Mouse (Mus musculus) limb, embryonic 12.5 days (tissue): Measurements from ENCODE around the gene Psd. TPM values are rescaled to one million over a fixed set of nuclear protein-coding genes. Genes with fewer than 3 reads are reported as not detected.

Experiments
- ATAC-seq: fragments of 200-750 bp; cut with Nextera tagmentation; 2 replicates; pipeline ENCODE4 v1.8.0; 2017; ENCODE audit warnings: low read depth, moderate TSS enrichment; ENCODE audit not compliant: insufficient number of reproducible peaks, insufficient read depth, low FRiP score, low TSS enrichment
- H3K27ac ChIP-seq: fragments of 300-500 bp; sonication (generic); 2 replicates; pipeline ENCODE4 v1.5.1; 2016; ENCODE audit warnings: mild to moderate bottlenecking, moderate library complexity
- H3K27me3 ChIP-seq: fragments of 300-500 bp; sonication (generic); 2 replicates; pipeline ENCODE4 v1.6.1; 2016; ENCODE audit warnings: mild to moderate bottlenecking, moderate library complexity
- H3K36me3 ChIP-seq: fragments of 300-500 bp; sonication (generic); 2 replicates; pipeline ENCODE4 v1.6.1; 2016; ENCODE audit warnings: mild to moderate bottlenecking, moderate library complexity
- H3K4me1 ChIP-seq: fragments of 300-500 bp; sonication (generic); replicated peaks from 2 replicates; pipeline ENCODE4 v1.6.1; 2016
- H3K4me2 ChIP-seq: fragments of 300-500 bp; sonication (generic); 2 replicates; pipeline ENCODE4 v1.6.1; 2016; ENCODE audit warnings: mild to moderate bottlenecking, moderate library complexity
- H3K4me3 ChIP-seq: fragments of 300-500 bp; sonication (generic); replicated peaks from 2 replicates; pipeline ENCODE4 v1.5.1; 2016; ENCODE audit warnings: mild to moderate bottlenecking
- H3K9ac ChIP-seq: fragments of 300-500 bp; sonication (generic); replicated peaks from 2 replicates; pipeline ENCODE4 v1.6.1; 2016; ENCODE audit warnings: mild to moderate bottlenecking, moderate library complexity
- H3K9me3 ChIP-seq: fragments of 300-500 bp; sonication (generic); 2 replicates; pipeline ENCODE4 v1.6.1; 2016; ENCODE audit warnings: mild to moderate bottlenecking, moderate library complexity
- WGBS: fragments of 180-500 bp; shearing (Covaris S2); methylation state at CpG from one replicate; pipeline ENCODE4 v1.1.7; 2016; 5-methylcytosine and 5-hydroxymethylcytosine counted together
- polyA plus RNA-seq: library from polyadenylated mRNA; unstranded; fragments of >200 nt; fragmentation: Nextera tagmentation; extraction: Ambion mirVana; gene quantifications from 2 replicates; pipeline ENCODE4 v1.2.1, GENCODE M21; 2016

Psd gene
- polyA plus RNA-seq, 1 experiment from 2014 or later: 3.0 TPM

DNA sequence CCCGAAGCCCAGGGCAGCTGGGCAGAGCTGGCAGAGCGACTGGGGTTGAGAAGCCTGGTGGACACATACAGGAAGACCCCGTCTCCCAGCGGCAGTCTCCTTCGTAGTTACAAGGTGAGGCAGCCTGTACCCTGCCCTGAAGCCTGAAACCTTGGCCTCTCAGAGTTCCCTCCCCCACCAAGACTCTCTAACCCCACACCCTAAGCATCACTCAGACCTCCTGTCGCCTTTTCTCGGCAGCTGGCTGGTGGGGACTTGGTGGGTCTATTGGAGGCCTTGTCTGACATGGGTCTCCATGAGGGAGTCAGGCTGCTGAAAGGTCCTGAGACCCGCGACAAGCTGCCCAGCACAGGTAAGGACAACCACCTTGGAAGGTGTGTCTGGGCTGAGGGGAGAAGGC is 15.6 kb downstream of the Psd start:
- no peak for ATAC-seq
- Histone ChIP-seq H3K4me2 (no peak overlapping the region), H3K9me3 (no peaks in the 10 kb centered on the region), H3K4me3 (no peak overlapping the region), H3K27me3 (peaks cover 74% of the 10 kb centered on the region), H3K36me3 (peaks cover 34% of the 10 kb centered on the region), H3K27ac (no peak overlapping the region), H3K9ac (no peak overlapping the region), H3K4me1 (peaks cover 10% of the 10 kb centered on the region)
- WGBS: 88% methylated on average over 9 of the region's 9 CpGs

DNA sequence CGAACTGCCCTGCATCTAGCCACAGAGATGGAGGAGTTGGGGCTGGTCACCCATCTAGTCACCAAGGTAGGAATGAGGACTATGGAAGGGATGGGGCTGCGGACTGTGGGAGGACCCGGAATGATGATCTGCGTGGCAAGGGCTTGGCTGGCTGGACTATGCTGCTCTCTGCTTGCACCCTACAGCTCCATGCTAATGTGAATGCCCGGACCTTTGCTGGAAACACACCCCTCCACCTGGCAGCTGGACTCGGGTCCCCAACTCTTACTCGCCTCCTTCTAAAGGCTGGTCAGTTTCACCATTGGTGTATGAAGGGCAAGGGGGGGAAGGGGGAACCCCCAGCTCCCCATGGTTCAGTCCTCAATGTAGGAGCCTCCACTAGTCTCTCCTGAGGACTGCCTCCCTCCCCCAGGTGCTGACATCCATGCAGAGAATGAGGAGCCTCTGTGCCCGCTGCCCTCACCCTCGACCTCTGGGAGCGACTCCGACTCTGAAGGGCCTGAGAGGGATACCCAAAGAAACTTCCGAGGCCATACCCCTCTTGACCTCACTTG is 16.6 kb downstream of the Psd start:
- H3K4me3 ChIP-seq: no peak overlapping the region
- no peak overlapping the region for H3K4me2 ChIP-seq
- H3K9ac ChIP-seq: no peak overlapping the region
- H3K27me3 ChIP-seq: peaks cover 70% of the 10 kb centered on the region
- H3K4me1 ChIP-seq: peaks cover 16% of the 10 kb centered on the region
- H3K27ac ChIP-seq: no peak overlapping the region
- ATAC-seq: no peak
- peaks cover 34% of the 10 kb centered on the region for H3K36me3 ChIP-seq
- no peaks in the 10 kb centered on the region for H3K9me3 ChIP-seq
- WGBS: 84% methylated on average over 12 of the region's 12 CpGs

DNA sequence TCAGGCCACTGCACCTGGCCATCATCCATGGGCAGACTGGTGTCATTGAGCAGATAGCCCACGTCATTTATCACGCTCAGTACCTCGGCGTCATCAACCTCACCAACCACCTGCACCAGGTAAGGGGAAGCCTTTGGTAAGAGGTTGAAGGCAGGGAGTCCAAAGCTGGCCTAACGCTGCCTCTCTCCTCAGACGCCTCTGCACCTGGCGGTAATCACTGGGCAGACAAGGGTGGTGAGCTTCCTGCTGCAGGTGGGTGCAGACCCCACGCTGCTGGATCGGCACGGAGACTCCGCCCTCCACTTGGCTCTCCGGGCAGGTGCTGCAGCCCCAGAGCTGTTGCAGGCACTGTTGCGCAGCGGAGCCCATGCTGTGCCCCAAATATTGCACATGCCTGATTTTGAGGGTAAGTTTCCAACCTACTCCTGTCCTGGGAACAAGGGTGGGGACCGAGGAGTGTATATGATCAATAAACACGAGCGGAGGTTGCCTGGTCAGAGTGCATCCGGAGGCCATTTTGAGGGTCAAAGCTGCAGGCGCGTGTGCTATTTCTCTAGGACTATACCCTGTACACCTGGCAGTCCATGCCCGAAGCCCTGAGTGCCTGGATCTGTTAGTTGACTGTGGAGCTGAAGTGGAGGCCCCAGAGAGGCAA is 17.2 kb downstream of the Psd start:
- Histone ChIP-seq H3K9ac (no peak overlapping the region), H3K4me3 (no peak overlapping the region)

DNA sequence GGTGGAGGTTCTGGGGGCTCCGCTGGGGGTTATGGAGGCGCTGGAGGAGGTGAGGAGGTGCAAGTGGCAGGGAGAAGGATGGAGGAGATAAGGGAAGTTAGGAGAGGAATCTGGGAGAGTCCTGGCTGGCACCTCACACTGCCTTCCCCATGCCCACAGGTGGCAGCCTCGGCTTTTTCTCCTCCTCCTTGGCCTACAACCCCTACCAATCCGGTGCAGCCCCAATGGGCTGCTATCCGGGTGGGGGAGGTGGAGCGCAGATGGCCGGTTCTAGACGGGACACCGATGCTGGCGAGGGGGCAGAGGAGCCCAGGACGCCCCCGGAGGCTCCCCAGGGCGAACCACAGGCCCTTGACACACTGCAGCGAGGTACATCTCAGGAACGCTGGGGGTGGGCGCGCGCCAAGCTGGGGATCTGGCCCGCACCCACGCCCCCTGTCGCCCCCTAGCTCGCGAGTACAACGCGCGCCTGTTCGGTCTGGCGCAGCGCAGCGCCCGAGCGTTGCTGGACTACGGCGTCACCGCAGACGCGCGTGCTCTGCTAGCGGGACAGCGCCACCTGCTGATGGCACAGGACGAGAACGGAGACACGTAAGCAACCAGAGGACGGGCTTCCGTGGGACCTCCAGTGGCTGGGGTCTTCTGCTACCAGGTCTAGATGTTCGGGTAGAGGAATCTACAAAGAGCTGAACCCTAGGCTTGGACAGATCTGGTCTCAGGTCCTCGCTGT is 18.1 kb downstream of the Psd start:
- H3K9me3 ChIP-seq: no peaks in the 10 kb centered on the region
- peaks cover 19% of the 10 kb centered on the region for H3K4me1 ChIP-seq
- WGBS: 1% methylated on average over 47 of the region's 47 CpGs
- no peak for ATAC-seq
- peak overlapping the region; percentile 70 for H3K4me2 ChIP-seq
- H3K27ac ChIP-seq: no peak overlapping the region
- H3K36me3 ChIP-seq: peaks cover 34% of the 10 kb centered on the region
- H3K9ac ChIP-seq: peak overlapping the region; percentile 52; the same call in 1 of the 2 replicates
- peaks cover 55% of the 10 kb centered on the region for H3K27me3 ChIP-seq
- H3K4me3 ChIP-seq: peak overlapping the region; percentile 33

More for the DNA sequence above, 17.2 kb downstream of the Psd start:
- Histone ChIP-seq H3K4me2 (no peak overlapping the region), H3K27me3 (peaks cover 64% of the 10 kb centered on the region), H3K36me3 (peaks cover 34% of the 10 kb centered on the region), H3K4me1 (peaks cover 19% of the 10 kb centered on the region), H3K27ac (no peak overlapping the region), H3K9me3 (no peaks in the 10 kb centered on the region)
- 76% methylated on average over 21 of the region's 21 CpGs for WGBS
- no peak for ATAC-seq

DNA sequence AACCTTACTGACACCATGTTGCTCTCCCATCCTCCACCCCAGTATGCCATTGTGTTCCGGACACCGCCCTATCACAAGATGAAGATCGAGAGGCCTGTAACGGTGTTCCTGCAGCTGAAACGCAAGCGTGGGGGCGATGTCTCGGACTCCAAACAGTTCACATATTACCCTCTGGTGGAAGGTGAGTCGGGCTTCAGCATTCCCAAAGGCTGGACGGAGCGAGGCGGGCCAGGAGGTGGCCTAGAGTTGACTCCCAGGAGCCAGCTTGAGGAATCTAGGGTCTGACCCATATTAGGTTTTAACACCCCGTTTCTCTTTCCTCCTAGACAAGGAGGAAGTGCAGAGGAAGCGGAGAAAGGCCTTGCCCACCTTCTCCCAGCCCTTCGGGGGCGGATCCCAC is 18.7 kb downstream of the Psd start:
- no peak overlapping the region for H3K27ac ChIP-seq
- H3K4me3 ChIP-seq: peak overlapping the region; percentile 33
- H3K27me3 ChIP-seq: peaks cover 53% of the 10 kb centered on the region
- no peak overlapping the region for H3K9ac ChIP-seq
- no peak for ATAC-seq
- peaks cover 19% of the 10 kb centered on the region for H3K4me1 ChIP-seq
- no peaks in the 10 kb centered on the region for H3K9me3 ChIP-seq
- peak overlapping the region; percentile 70 for H3K4me2 ChIP-seq
- H3K36me3 ChIP-seq: peaks cover 34% of the 10 kb centered on the region
- WGBS: 55% methylated on average over 16 of the region's 16 CpGs

DNA sequence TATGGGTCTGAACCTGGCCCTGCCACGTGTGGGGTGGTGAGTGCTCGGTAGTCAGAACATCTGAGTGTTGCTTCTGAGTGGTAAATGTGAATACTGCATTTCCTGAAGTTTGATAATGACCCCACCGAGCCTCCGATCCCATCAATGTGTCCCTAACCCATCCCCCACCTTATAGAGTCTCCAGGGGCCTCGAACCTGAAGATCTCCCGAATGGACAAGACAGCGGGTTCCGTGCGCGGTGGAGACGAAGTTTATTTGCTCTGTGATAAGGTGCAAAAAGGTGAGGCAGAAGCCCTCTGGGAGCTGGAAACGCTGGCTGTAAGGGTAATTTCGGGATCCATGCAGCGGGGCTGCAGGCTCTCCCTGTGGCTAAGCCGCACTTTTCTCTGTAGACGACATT is 19.2 kb downstream of the Psd start:
- no peak for ATAC-seq
- Histone ChIP-seq H3K27ac (no peak overlapping the region), H3K4me2 (no peak overlapping the region), H3K27me3 (peaks cover 49% of the 10 kb centered on the region), H3K4me3 (no peak overlapping the region), H3K9ac (no peak overlapping the region), H3K9me3 (no peaks in the 10 kb centered on the region), H3K36me3 (peaks cover 34% of the 10 kb centered on the region), H3K4me1 (peaks cover 19% of the 10 kb centered on the region)
- 77% methylated on average over 16 of the region's 16 CpGs for WGBS

DNA sequence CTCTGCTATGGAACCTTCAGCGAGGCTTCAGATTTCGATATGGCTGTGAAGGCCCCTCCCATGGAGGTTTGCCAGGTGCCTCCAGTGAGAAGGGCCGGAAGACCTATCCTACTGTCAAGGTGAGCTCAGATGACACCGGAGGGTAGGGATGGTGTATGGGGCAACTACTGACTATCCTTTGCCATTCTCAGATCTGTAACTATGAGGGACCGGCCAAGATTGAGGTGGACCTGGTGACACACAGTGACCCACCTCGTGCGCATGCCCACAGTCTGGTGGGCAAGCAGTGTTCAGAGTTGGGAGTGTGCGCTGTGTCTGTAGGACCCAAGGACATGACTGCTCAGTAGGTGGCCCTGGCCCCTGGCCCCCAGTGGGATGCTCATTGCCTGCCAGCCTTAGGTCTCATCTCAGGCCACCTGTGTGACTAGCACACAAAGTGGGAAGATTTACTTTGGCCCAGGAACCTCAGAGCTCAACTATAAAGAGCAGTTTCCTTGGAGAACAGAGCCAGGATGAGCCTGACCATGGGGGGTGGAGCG is 20.1 kb downstream of the Psd start:
- H3K9me3 ChIP-seq: no peaks in the 10 kb centered on the region
- no peak overlapping the region for H3K9ac ChIP-seq
- H3K4me2 ChIP-seq: no peak overlapping the region
- no peak overlapping the region for H3K27ac ChIP-seq
- H3K36me3 ChIP-seq: peaks cover 28% of the 10 kb centered on the region
- H3K27me3 ChIP-seq: peaks cover 43% of the 10 kb centered on the region
- ATAC-seq: no peak
- no peak overlapping the region for H3K4me3 ChIP-seq
- 92% methylated on average over 9 of the region's 9 CpGs for WGBS
- H3K4me1 ChIP-seq: peaks cover 19% of the 10 kb centered on the region

DNA sequence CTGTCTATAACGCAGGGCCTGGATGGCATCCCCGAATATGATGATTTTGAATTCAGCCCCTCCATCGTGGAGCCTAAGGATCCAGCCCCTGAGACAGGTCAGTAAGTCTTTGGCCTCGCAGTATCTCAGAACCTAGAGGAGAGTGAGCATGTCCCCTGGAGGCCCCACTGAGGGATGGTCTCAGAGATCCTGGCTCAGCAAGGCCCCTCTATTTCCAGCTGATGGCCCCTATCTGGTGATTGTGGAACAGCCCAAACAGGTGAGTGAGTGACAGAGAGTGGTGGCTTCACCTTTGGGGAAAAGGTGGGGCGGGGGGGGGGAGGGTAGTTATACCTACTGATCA is 20.7 kb downstream of the Psd start:
- no peak for ATAC-seq
- H3K27ac ChIP-seq: no peak overlapping the region
- H3K27me3 ChIP-seq: peaks cover 43% of the 10 kb centered on the region
- H3K4me1 ChIP-seq: peaks cover 19% of the 10 kb centered on the region
- peaks cover 22% of the 10 kb centered on the region for H3K36me3 ChIP-seq
- 60% methylated on average over 5 of the region's 5 CpGs for WGBS
- peak overlapping the region; percentile 65 for H3K4me3 ChIP-seq
- H3K9ac ChIP-seq: peak overlapping the region; percentile 66
- H3K4me2 ChIP-seq: peak overlapping the region; percentile 86
- H3K9me3 ChIP-seq: no peaks in the 10 kb centered on the region

DNA sequence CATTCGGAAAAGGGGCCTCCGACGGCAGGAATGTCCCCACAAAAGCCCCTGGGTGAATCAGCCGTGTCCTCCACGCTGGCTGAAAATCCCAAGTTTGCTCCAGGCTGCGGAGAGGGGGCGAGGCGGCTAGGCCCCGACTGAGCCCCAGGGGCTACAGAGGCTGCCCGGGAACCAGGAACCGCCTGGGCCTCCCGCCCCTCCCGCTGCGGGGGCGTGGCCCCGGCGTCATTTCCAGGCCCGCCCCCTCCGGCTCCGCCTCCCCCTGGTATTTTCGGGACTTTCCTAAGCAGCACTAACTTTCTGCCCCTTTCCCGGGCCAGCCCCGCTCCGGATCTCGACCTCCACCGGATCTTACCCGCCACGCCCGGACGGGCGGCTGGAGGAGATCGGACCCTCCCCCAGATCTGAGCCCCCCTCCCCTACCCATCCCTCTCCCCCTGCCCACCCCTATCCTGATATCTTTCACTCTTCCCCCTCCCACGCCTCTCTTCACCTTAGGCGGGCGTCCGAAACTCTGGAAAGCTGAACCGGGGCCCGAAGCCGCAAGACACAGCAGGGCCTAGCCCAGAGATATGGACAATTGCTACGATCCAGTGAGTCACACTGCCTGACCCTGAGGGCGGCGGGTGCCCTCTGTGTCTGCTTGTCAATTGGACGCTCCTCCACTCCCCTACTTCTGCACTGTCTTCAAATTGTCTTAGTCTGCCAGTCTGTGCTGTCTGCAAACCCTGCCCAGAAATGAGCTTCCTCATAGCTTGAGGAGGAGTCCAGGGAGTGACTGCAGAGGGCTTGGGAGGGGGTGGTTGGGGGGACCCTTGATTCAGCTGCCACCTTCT is 21.3 kb downstream of the Psd start:
- Histone ChIP-seq H3K27me3 (peaks cover 43% of the 10 kb centered on the region), H3K4me3 (peak overlapping the region; percentile 65), H3K9me3 (no peaks in the 10 kb centered on the region), H3K9ac (peak overlapping the region; percentile 66), H3K27ac (0 out of 2 replicates have a peak overlapping the region, but pooled peaks have one; percentile 17), H3K4me1 (peaks cover 19% of the 10 kb centered on the region), H3K36me3 (peaks cover 16% of the 10 kb centered on the region), H3K4me2 (peak overlapping the region; percentile 86)
- peak; percentile 50 for ATAC-seq
- WGBS: under 1% methylated on average over 42 of the region's 43 CpGs

DNA sequence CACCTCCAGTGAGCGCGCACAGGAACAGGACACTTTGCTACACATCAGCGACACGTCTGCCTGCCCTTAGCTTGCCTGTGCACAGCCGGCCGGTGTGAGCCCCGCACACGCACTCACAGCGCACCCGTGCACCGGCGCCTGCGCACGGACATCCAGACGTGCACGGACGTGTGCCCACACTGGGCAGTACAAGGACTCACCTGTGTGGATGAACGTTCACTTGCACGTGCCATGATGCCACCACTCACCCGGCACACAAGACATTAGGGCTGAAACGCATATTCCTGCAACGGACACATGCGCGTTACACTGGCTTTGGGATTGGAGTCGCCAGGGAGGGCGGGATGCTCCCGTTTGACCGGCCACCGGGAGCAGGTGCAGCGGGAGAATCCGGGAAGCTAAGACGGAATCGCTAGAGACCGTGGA is 22.0 kb downstream of the Psd start:
- Histone ChIP-seq H3K4me1 (peaks cover 19% of the 10 kb centered on the region), H3K9me3 (no peaks in the 10 kb centered on the region), H3K4me2 (peak overlapping the region; percentile 86), H3K27me3 (peaks cover 40% of the 10 kb centered on the region), H3K27ac (no peak overlapping the region), H3K9ac (peak overlapping the region; percentile 66), H3K36me3 (peaks cover 9% of the 10 kb centered on the region; the same call in 1 of the 2 replicates), H3K4me3 (peak overlapping the region; percentile 65)
- WGBS: under 1% methylated on average over 34 of the region's 34 CpGs
- peak; percentile 27; the same call in 1 of the 2 replicates for ATAC-seq
